Mouse (Mus musculus) forebrain, embryonic 16.5 days (tissue): ENCODE data around the gene Psph. TPM values are rescaled to one million over a fixed set of nuclear protein-coding genes. Genes with fewer than 3 reads are reported as not detected.

Source experiments
- ATAC-seq: fragments of 200-750 bp; cut with Nextera tagmentation; 2 replicates; pipeline ENCODE4 v1.8.0; 2017; ENCODE audit warnings: mild to moderate bottlenecking, moderate library complexity
- H3K27ac ChIP-seq: fragments of 300-500 bp; sonication (generic); 2 replicates; pipeline ENCODE4 v1.5.1; 2014; ENCODE audit warnings: low read length, control low read depth
- H3K27me3 ChIP-seq: fragments of 300-500 bp; sonication (generic); replicated peaks from 2 replicates; pipeline ENCODE4 v1.6.1; 2014; ENCODE audit warnings: low read length; ENCODE audit not compliant: control insufficient read depth, insufficient read depth
- H3K36me3 ChIP-seq: fragments of 300-500 bp; sonication (generic); 2 replicates; pipeline ENCODE4 v1.6.1; 2014; ENCODE audit not compliant: control insufficient read depth, insufficient read depth
- H3K4me1 ChIP-seq: fragments of 300-500 bp; sonication (generic); replicated peaks from 2 replicates; pipeline ENCODE4 v1.6.1; 2014; ENCODE audit warnings: low read length; ENCODE audit not compliant: control insufficient read depth, insufficient read depth
- H3K4me2 ChIP-seq: fragments of 300-500 bp; sonication (generic); 2 replicates; pipeline ENCODE4 v1.6.1; 2014; ENCODE audit warnings: mild to moderate bottlenecking, low read length, control low read depth
- H3K4me3 ChIP-seq: fragments of 300-500 bp; sonication (generic); replicated peaks from 2 replicates; pipeline ENCODE4 v1.5.1; 2014; ENCODE audit warnings: mild to moderate bottlenecking, low read length, control low read depth
- H3K9ac ChIP-seq: fragments of 300-500 bp; sonication (generic); replicated peaks from 2 replicates; pipeline ENCODE4 v1.6.1; 2014; ENCODE audit warnings: low read depth, low read length, control low read depth
- H3K9me3 ChIP-seq: fragments of 300-500 bp; sonication (generic); 2 replicates; pipeline ENCODE4 v1.6.1; 2016; ENCODE audit warnings: low read length; ENCODE audit not compliant: control insufficient read depth
- WGBS: fragments of 180-500 bp; shearing (Covaris S2); extraction: QIAGEN DNeasy Blood & Tissue Kit; methylation state at CpG from one replicate; pipeline ENCODE4 v1.1.7; 2014; 5-methylcytosine and 5-hydroxymethylcytosine counted together
- polyA plus RNA-seq: library from polyadenylated mRNA; unstranded; fragments of >200 nt; fragmentation: Nextera tagmentation; extraction: Ambion mirVana; gene quantifications from 2 replicates; pipeline ENCODE4 v1.2.1, GENCODE M21; 2015

Gene Psph
- polyA plus RNA-seq, 1 experiment from 2014 or later, result 42.9 TPM

DNA sequence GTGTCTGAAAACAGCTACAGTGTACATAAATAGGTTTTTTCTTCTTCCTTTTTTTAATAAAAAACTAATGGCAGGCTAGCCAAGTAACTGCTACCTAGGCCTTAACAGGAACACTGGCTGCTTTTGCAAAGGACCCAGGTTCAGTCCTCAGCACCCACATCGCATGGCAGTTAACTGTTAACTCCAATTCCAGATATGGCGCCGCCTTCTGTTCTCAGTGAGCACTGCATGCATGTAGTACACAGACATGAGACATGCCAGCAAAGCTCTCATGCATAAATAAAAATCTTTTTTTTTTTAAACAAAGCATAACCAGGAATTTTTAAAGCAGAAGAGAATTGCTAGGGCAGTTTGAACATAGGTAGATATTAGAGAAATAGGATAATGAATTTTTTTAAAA is 67.1 kb downstream of the Psph start:
- H3K9me3 ChIP-seq, result no peaks in the 10 kb centered on the region

DNA sequence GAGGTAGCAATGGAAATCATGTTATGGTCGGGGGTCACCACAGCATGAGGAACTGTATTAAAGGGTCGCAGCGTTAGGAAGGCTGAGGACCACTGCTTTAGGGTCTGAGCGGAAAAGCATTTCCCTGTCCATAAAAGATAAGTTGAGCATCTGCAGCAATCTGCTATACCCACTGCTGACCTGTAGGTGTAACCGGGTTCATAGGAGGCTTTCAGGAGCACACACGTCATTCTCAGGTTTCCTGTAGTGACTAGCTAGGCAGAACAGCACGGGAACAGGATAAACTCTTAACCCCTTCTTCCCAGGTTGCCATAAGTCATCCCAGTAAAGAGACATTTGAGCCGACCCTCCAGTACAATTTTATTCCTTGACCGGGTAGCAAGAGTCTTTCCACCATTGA is 70.2 kb downstream of the Psph start:
- no peaks in the 10 kb centered on the region for H3K27me3 ChIP-seq
- H3K4me2 ChIP-seq, result no peak overlapping the region
- no peak overlapping the region for H3K27ac ChIP-seq
- no peak overlapping the region for H3K4me3 ChIP-seq
- H3K36me3 ChIP-seq, result peaks cover 10% of the 10 kb centered on the region
- peaks cover 5% of the 10 kb centered on the region for H3K4me1 ChIP-seq
- H3K9ac ChIP-seq, result no peak overlapping the region
- 85% methylated on average over 9 of the region's 9 CpGs for WGBS
- no peaks in the 10 kb centered on the region for H3K9me3 ChIP-seq
- no peak for ATAC-seq

More for the DNA sequence above, 67.1 kb downstream of the Psph start:
- Histone ChIP-seq H3K4me3 (no peak overlapping the region), H3K4me1 (peaks cover 8% of the 10 kb centered on the region), H3K27ac (no peak overlapping the region), H3K36me3 (peaks cover 10% of the 10 kb centered on the region), H3K4me2 (no peak overlapping the region), H3K27me3 (no peaks in the 10 kb centered on the region), H3K9ac (no peak overlapping the region)
- WGBS, result 87% methylated on average over 3 of the region's 3 CpGs
- ATAC-seq, result no peak

Other genes with a start within 250 kb of the Psph start
- 17.7 and 20.2 TPM in 2 replicates for gene Mmp17, start 203.3 kb downstream of the Psph start, polyA plus RNA-seq
- gene Zfp11, start 117.3 kb downstream of the Psph start, polyA plus RNA-seq, result 9.4 and 10.4 TPM in 2 replicates
- not detected in 2 replicates for gene Sept14, start 78.9 kb downstream of the Psph start, polyA plus RNA-seq
- gene Mrps17, start 72.0 kb downstream of the Psph start, polyA plus RNA-seq, result 177 and 190 TPM in 2 replicates
- gene Nipsnap2, start 62.4 kb downstream of the Psph start, polyA plus RNA-seq, result 74.0 and 77.2 TPM in 2 replicates
- 25.8 and 29.5 TPM in 2 replicates for gene Sumf2, start 59.5 kb upstream of the Psph start, polyA plus RNA-seq
- gene Chchd2, start 100.0 kb upstream of the Psph start, polyA plus RNA-seq, result 801 and 835 TPM in 2 replicates
- gene Zbed5, start 108.3 kb upstream of the Psph start, polyA plus RNA-seq, result 19.9 and 21.4 TPM in 2 replicates
- gene Phkg1, start 111.1 kb upstream of the Psph start, polyA plus RNA-seq, result 0.43 and 0.62 TPM in 2 replicates
- gene Nupr1l, start 121.1 kb upstream of the Psph start, polyA plus RNA-seq, result 4.1 and 5.1 TPM in 2 replicates
- 28.7 and 34.2 TPM in 2 replicates for gene Vkorc1l1, start 154.5 kb upstream of the Psph start, polyA plus RNA-seq
- 14.4 and 17.4 TPM in 2 replicates for gene Gusb, start 215.6 kb upstream of the Psph start, polyA plus RNA-seq
- 26.5 and 32.5 TPM in 2 replicates for gene Asl, start 241.8 kb upstream of the Psph start, polyA plus RNA-seq
- 73.7 and 81.4 TPM in 2 replicates for gene Crcp, start 241.8 kb upstream of the Psph start, polyA plus RNA-seq